Mouse (Mus musculus): ENCODE results near the gene Vgll2. TPM values are rescaled to one million over a fixed set of nuclear protein-coding genes. Genes with fewer than 3 reads are reported as not detected.

Vgll2 gene
- polyA plus RNA-seq, 1 experiment, result not detected

- peaks cover 14% of the 10 kb centered on the region for H3K4me1 ChIP-seq
- H3K4me3 ChIP-seq (replicated peaks), result no peak overlapping the region
- peaks cover 11% of the 10 kb centered on the region; the same call in 1 of the 2 replicates for H3K9me3 ChIP-seq
- H3K36me3 ChIP-seq (replicated peaks; ENCODE audit: low read length), result no peaks in the 10 kb centered on the region
- peaks cover 86% of the 10 kb centered on the region for H3K27me3 ChIP-seq (replicated peaks)
- no peak for TF ChIP-seq FLI1 (IDR thresholded peaks at IDR 0.05; ENCODE audit: low read length)
- no peak for TF ChIP-seq GATA1 (IDR thresholded peaks at IDR 0.05; ENCODE audit: borderline replicate concordance, low read length)
Measured at GRCm38 (mm10) chr10:52024053-52024410, 1.7 kb downstream of the Vgll2 start.

DNA sequence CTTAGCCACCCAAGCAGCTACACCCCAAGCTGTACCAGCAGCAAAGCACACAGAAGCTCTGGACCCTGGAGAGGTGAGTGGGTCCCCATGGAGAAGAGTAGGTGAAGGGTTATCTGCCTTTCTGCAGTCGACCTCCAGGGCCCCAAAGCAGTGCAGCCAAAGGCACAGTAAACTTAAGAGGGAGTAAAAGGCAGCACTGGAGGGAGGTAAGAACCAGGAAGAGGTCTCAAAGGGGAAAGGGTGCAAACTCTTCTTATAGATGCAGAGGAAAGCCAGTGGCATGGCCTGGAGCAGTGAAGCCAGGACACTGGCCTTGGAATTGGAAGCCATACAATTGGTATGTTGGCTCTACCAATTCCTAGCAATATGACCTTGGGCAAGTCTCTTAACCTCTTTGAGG is 3.0 kb downstream of the Vgll2 start:
- no peak overlapping the region for H3K4me3 ChIP-seq (replicated peaks)
- peaks cover 11% of the 10 kb centered on the region; the same call in 1 of the 2 replicates for H3K9me3 ChIP-seq
- no peaks in the 10 kb centered on the region for H3K36me3 ChIP-seq (replicated peaks; ENCODE audit: low read length)
- H3K4me1 ChIP-seq, result peaks cover 14% of the 10 kb centered on the region
- no peak for TF ChIP-seq FLI1 (IDR thresholded peaks at IDR 0.05; ENCODE audit: low read length)
- TF ChIP-seq GATA1 (IDR thresholded peaks at IDR 0.05; ENCODE audit: borderline replicate concordance, low read length), result no peak
- peaks cover 90% of the 10 kb centered on the region for H3K27me3 ChIP-seq (replicated peaks)

- no peaks in the 10 kb centered on the region for H3K36me3 ChIP-seq (replicated peaks; ENCODE audit: low read length)
- no peak overlapping the region for H3K4me3 ChIP-seq (replicated peaks)
- H3K4me1 ChIP-seq, result peaks cover 14% of the 10 kb centered on the region
- TF ChIP-seq FLI1 (IDR thresholded peaks at IDR 0.05; ENCODE audit: low read length), result no peak
- no peak for TF ChIP-seq GATA1 (IDR thresholded peaks at IDR 0.05; ENCODE audit: borderline replicate concordance, low read length)
- peaks cover 8% of the 10 kb centered on the region; the same call in 1 of the 2 replicates for H3K9me3 ChIP-seq
- peaks cover 86% of the 10 kb centered on the region for H3K27me3 ChIP-seq (replicated peaks)
Measured at GRCm38 (mm10) chr10:52025821-52026220, 3.5 kb downstream of the Vgll2 start.

- TF ChIP-seq FLI1 (IDR thresholded peaks at IDR 0.05; ENCODE audit: low read length) (no peak), GATA1 (IDR thresholded peaks at IDR 0.05; ENCODE audit: borderline replicate concordance, low read length) (no peak)
- no peaks in the 10 kb centered on the region for H3K36me3 ChIP-seq (replicated peaks; ENCODE audit: low read length)
- H3K9me3 ChIP-seq, result peaks cover 8% of the 10 kb centered on the region; the same call in 1 of the 2 replicates
- H3K4me1 ChIP-seq, result peaks cover 8% of the 10 kb centered on the region
- peak overlapping the region; percentile 33 for H3K4me3 ChIP-seq (replicated peaks)
- peaks cover 70% of the 10 kb centered on the region for H3K27me3 ChIP-seq (replicated peaks)
Measured at GRCm38 (mm10) chr10:52027161-52028035, 5.1 kb downstream of the Vgll2 start.

DNA sequence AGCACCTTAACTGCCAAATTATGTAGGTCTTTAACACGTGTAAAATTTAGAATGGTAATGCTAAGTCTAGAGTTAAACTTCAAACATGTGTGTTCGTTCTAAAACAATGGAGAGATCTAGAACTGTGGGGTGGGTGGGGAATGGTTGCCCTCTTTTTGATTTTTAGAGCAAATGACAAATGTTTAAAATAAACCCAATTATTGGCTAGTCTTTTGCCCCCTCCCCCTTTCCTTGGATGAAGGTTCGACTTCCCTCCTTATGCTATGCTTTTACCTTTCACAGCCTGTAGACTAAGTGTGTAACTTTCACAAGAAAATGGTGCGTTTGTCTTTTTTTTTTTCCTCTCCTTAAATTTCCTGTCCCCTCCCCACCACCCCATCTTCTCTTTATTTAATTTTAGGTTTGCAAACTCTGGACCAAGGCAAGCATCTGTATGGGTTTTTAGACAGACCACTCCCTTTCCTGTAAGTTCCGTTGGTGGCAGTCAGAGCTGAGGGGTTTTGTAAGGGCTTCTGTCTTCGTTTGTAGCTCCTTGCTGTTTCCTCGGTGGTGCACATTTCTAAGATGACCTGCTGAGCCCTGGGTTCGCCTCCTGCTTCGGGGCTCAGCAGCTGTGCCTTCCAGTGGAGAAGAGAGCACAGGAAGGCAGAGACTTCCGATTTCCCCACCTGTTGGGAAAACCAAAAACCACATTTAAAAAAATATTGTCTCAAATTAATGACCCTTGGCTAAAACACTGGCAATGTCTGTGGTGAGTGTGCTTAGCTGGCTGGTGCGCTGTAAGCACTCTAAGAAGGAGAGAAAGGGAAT is 6.5 kb downstream of the Vgll2 start:
- peaks cover 8% of the 10 kb centered on the region; the same call in 1 of the 2 replicates for H3K9me3 ChIP-seq
- no peaks in the 10 kb centered on the region for H3K36me3 ChIP-seq (replicated peaks; ENCODE audit: low read length)
- no peak overlapping the region for H3K4me3 ChIP-seq (replicated peaks)
- peaks cover 56% of the 10 kb centered on the region for H3K27me3 ChIP-seq (replicated peaks)
- TF ChIP-seq GATA1 (IDR thresholded peaks at IDR 0.05; ENCODE audit: borderline replicate concordance, low read length) (no peak), FLI1 (IDR thresholded peaks at IDR 0.05; ENCODE audit: low read length) (no peak)
- peaks cover 3% of the 10 kb centered on the region; the same call in 1 of the 2 replicates for H3K4me1 ChIP-seq

GRCm38 (mm10) chr10:52029421-52030080 is 7.2 kb downstream of the Vgll2 start:
- Histone ChIP-seq H3K36me3 (replicated peaks; ENCODE audit: low read length) (no peaks in the 10 kb centered on the region), H3K4me1 (peaks cover 3% of the 10 kb centered on the region; the same call in 1 of the 2 replicates), H3K9me3 (peaks cover 8% of the 10 kb centered on the region; the same call in 1 of the 2 replicates), H3K27me3 (replicated peaks) (peaks cover 48% of the 10 kb centered on the region), H3K4me3 (replicated peaks) (no peak overlapping the region)
- TF ChIP-seq GATA1 (IDR thresholded peaks at IDR 0.05; ENCODE audit: borderline replicate concordance, low read length) (no peak), FLI1 (IDR thresholded peaks at IDR 0.05; ENCODE audit: low read length) (no peak)

GRCm38 (mm10) chr10:52033729-52034128 is 11.4 kb downstream of the Vgll2 start:
- no peak for TF ChIP-seq FLI1 (IDR thresholded peaks at IDR 0.05; ENCODE audit: low read length)
- no peak for TF ChIP-seq GATA1 (IDR thresholded peaks at IDR 0.05; ENCODE audit: borderline replicate concordance, low read length)
- Histone ChIP-seq H3K27me3 (replicated peaks) (peaks cover 10% of the 10 kb centered on the region), H3K4me3 (replicated peaks) (no peak overlapping the region), H3K4me1 (no peaks in the 10 kb centered on the region), H3K9me3 (no peaks in the 10 kb centered on the region), H3K36me3 (replicated peaks; ENCODE audit: low read length) (no peaks in the 10 kb centered on the region)

GRCm38 (mm10) chr10:52039392-52039791 is 17.1 kb downstream of the Vgll2 start:
- H3K4me1 ChIP-seq, result no peaks in the 10 kb centered on the region
- H3K36me3 ChIP-seq (replicated peaks; ENCODE audit: low read length), result no peaks in the 10 kb centered on the region
- TF ChIP-seq FLI1 (IDR thresholded peaks at IDR 0.05; ENCODE audit: low read length), result no peak
- TF ChIP-seq GATA1 (IDR thresholded peaks at IDR 0.05; ENCODE audit: borderline replicate concordance, low read length), result no peak
- H3K9me3 ChIP-seq, result no peaks in the 10 kb centered on the region
- no peak overlapping the region for H3K4me3 ChIP-seq (replicated peaks)
- H3K27me3 ChIP-seq (replicated peaks), result no peaks in the 10 kb centered on the region

DNA sequence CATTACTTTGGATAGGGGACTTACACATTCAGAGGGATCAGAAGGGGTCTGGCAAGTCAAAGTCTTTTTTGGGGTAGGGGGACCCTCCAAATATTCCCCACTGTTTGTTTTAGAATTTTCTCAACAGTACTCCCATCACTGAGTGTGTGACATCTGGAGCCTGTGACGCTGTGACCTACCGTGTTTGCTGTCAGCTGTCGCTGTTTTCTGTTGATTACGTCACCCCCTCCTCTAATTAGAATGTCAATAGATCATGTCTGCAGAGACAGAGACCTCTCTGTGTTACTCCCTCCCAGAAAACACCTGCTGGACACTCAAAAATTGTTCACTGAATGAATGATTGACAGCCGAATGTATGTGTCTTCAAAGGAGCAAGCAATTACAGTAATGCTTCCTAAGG is 20.8 kb downstream of the Vgll2 start:
- Histone ChIP-seq H3K9me3 (no peaks in the 10 kb centered on the region), H3K4me1 (no peaks in the 10 kb centered on the region), H3K36me3 (replicated peaks; ENCODE audit: low read length) (no peaks in the 10 kb centered on the region), H3K27me3 (replicated peaks) (no peaks in the 10 kb centered on the region), H3K4me3 (replicated peaks) (no peak overlapping the region)
- no peak for TF ChIP-seq GATA1 (IDR thresholded peaks at IDR 0.05; ENCODE audit: borderline replicate concordance, low read length)
- TF ChIP-seq FLI1 (IDR thresholded peaks at IDR 0.05; ENCODE audit: low read length), result no peak

Measured in megakaryocyte, embryonic 14.5 days (primary cell).